Mouse (Mus musculus) heart, embryonic 12.5 days (tissue): ENCODE results near the gene Syngr2. TPM values are rescaled to one million over a fixed set of nuclear protein-coding genes. Genes with fewer than 3 reads are reported as not detected.
A peak's percentile ranks its signal among the peaks of the same experiment; 100 is the strongest.
"Not testable (repeated sequence)": the region's sequence is repeated elsewhere in the genome, so short reads cannot be mapped to it uniquely, and the experiment has no call there.

Experiments used
- ATAC-seq: fragments of 200-750 bp; cut with Nextera tagmentation; 2 replicates; pipeline ENCODE4 v1.8.0; 2017; ENCODE audit warnings: moderate TSS enrichment, moderate library complexity; ENCODE audit not compliant: insufficient number of reproducible peaks, low FRiP score
- H3K27ac ChIP-seq: fragments of 300-500 bp; sonication (generic); 2 replicates; pipeline ENCODE4 v1.5.1; 2016; ENCODE audit warnings: mild to moderate bottlenecking, moderate library complexity; ENCODE audit not compliant: poor library complexity, severe bottlenecking
- H3K27me3 ChIP-seq: fragments of 300-500 bp; sonication (generic); replicated peaks from 2 replicates; pipeline ENCODE4 v1.6.1; 2016; ENCODE audit warnings: mild to moderate bottlenecking, moderate library complexity
- H3K36me3 ChIP-seq: fragments of 300-500 bp; sonication (generic); 2 replicates; pipeline ENCODE4 v1.6.1; 2016; ENCODE audit warnings: mild to moderate bottlenecking, moderate library complexity
- H3K4me1 ChIP-seq: fragments of 300-500 bp; sonication (generic); replicated peaks from 2 replicates; pipeline ENCODE4 v1.6.1; 2016; ENCODE audit warnings: mild to moderate bottlenecking
- H3K4me2 ChIP-seq: fragments of 300-500 bp; sonication (generic); 2 replicates; pipeline ENCODE4 v1.6.1; 2016; ENCODE audit warnings: mild to moderate bottlenecking, moderate library complexity
- H3K4me3 ChIP-seq: fragments of 300-500 bp; sonication (generic); 2 replicates; pipeline ENCODE4 v1.5.1; 2016; ENCODE audit warnings: mild to moderate bottlenecking
- H3K9ac ChIP-seq: fragments of 300-500 bp; sonication (generic); 2 replicates; pipeline ENCODE4 v1.6.1; 2016; ENCODE audit warnings: mild to moderate bottlenecking, moderate library complexity
- H3K9me3 ChIP-seq: fragments of 300-500 bp; sonication (generic); replicated peaks from 2 replicates; pipeline ENCODE4 v1.6.1; 2016; ENCODE audit warnings: mild to moderate bottlenecking, moderate library complexity
- WGBS: fragments of 180-500 bp; shearing (Covaris S2); methylation state at CpG from one replicate; pipeline ENCODE4 v1.1.7; 2016; 5-methylcytosine and 5-hydroxymethylcytosine counted together
- polyA plus RNA-seq: library from polyadenylated mRNA; unstranded; fragments of >200 nt; fragmentation: Nextera tagmentation; extraction: Ambion mirVana; gene quantifications from 2 replicates; pipeline ENCODE4 v1.2.1, GENCODE M21; 2016

Gene Syngr2
- polyA plus RNA-seq, 1 experiment from 2014 or later: 68.9 TPM

DNA sequence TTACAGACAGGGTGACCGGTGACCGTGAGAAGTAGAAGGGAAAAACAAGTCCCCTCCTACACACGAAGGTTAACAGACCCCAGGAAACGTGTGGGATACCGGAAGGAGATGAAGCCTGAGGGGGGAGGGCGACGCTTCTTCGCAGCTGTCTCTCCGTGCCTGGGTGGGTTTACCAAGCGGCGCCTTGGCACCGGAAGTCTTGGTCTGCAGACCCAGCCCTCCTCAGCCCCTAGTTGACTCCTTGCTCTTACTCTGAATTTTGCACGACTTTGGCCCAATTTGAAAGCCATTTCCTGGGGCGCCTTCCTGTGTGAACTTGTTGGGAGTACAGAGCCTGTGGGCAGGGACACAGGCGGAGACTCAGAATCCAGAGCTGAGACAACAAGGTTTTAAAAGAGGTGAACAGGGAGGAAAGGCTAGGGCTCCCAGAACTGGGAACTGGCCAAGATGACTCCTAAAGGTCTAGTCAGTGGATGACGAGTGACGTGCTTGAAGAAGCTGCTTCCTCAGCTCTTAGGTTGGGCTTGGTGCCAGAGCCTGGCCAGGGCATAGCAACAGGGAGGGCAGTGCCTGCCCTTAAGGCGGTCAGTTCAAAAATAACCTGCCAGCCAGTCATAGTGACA is 28.2 kb upstream of the Syngr2 start:
- H3K36me3 ChIP-seq: peaks cover 19% of the 10 kb centered on the region
- ATAC-seq: 0 out of 2 replicates have a peak, but pooled peaks have one; percentile 5
- peaks cover 8% of the 10 kb centered on the region; the same call in 1 of the 2 replicates for H3K27me3 ChIP-seq
- H3K4me3 ChIP-seq: peak overlapping the region; percentile 69
- H3K4me2 ChIP-seq: peak overlapping the region; percentile 99
- H3K9me3 ChIP-seq: no peaks in the 10 kb centered on the region
- H3K4me1 ChIP-seq: peaks cover 49% of the 10 kb centered on the region
- peak overlapping the region; percentile 81 for H3K9ac ChIP-seq
- H3K27ac ChIP-seq: peak overlapping the region; percentile 94
- WGBS: 6% methylated on average over 18 of the region's 18 CpGs

GRCm38 (mm10) chr11:117781993-117782704 is 27.3 kb upstream of the Syngr2 start, which contains the start of the genes Tmc8 and Tmc6:
Gene Tmc8, plus strand, starts transcription at chr11:117782076.
Gene Tmc6, minus strand, starts transcription at chr11:117782198.
- peak within 1 kb of the TSS; percentile 81 for H3K9ac ChIP-seq
- peak; percentile 46 for ATAC-seq
- peak within 1 kb of the TSS; percentile 69 for H3K4me3 ChIP-seq
- peaks cover 8% of the 10 kb centered on the region; the same call in 1 of the 2 replicates for H3K27me3 ChIP-seq
- H3K36me3 ChIP-seq: peaks cover 10% of the 10 kb centered on the region
- H3K4me1 ChIP-seq: peaks cover 49% of the 10 kb centered on the region
- H3K4me2 ChIP-seq: peak within 1 kb of the TSS; percentile 99
- H3K27ac ChIP-seq: peak within 1 kb of the TSS; percentile 94
- H3K9me3 ChIP-seq: no peaks in the 10 kb centered on the region
- 25% methylated on average over 24 of the region's 24 CpGs for WGBS

GRCm38 (mm10) chr11:117782705-117783034 is 26.8 kb upstream of the Syngr2 start:
- H3K27me3 ChIP-seq: peaks cover 8% of the 10 kb centered on the region; the same call in 1 of the 2 replicates
- peak overlapping the region; percentile 99 for H3K4me2 ChIP-seq
- peaks cover 49% of the 10 kb centered on the region for H3K4me1 ChIP-seq
- peaks cover 5% of the 10 kb centered on the region for H3K36me3 ChIP-seq
- H3K4me3 ChIP-seq: peak overlapping the region; percentile 69
- 46% methylated on average over 9 of the region's 9 CpGs for WGBS
- peak overlapping the region; percentile 94 for H3K27ac ChIP-seq
- peak overlapping the region; percentile 69 for H3K9ac ChIP-seq
- no peak for ATAC-seq
- no peaks in the 10 kb centered on the region for H3K9me3 ChIP-seq

GRCm38 (mm10) chr11:117783089-117783488 is 26.4 kb upstream of the Syngr2 start:
- 2% methylated on average over 31 of the region's 31 CpGs for WGBS
- Histone ChIP-seq H3K9me3 (no peaks in the 10 kb centered on the region), H3K9ac (peak overlapping the region; percentile 69), H3K4me1 (peaks cover 48% of the 10 kb centered on the region), H3K27me3 (peaks cover 8% of the 10 kb centered on the region; the same call in 1 of the 2 replicates), H3K4me2 (peak overlapping the region; percentile 99), H3K4me3 (peak overlapping the region; percentile 69), H3K27ac (peak overlapping the region; percentile 94), H3K36me3 (peaks cover under 1% of the 10 kb centered on the region; the same call in 1 of the 2 replicates)
- ATAC-seq: 0 out of 2 replicates have a peak, but pooled peaks have one; percentile 16

- Histone ChIP-seq H3K4me2 (peak overlapping the region; percentile 99), H3K9ac (peak overlapping the region; percentile 69), H3K9me3 (no peaks in the 10 kb centered on the region), H3K27me3 (peaks cover 8% of the 10 kb centered on the region; the same call in 1 of the 2 replicates), H3K4me3 (peak overlapping the region; percentile 69), H3K4me1 (peaks cover 41% of the 10 kb centered on the region), H3K27ac (no peak overlapping the region), H3K36me3 (no peaks in the 10 kb centered on the region)
- WGBS: 35% methylated on average over 10 of the region's 10 CpGs
- ATAC-seq: 0 out of 2 replicates have a peak, but pooled peaks have one; percentile 24
Measured at GRCm38 (mm10) chr11:117783683-117784309, 25.7 kb upstream of the Syngr2 start.

DNA sequence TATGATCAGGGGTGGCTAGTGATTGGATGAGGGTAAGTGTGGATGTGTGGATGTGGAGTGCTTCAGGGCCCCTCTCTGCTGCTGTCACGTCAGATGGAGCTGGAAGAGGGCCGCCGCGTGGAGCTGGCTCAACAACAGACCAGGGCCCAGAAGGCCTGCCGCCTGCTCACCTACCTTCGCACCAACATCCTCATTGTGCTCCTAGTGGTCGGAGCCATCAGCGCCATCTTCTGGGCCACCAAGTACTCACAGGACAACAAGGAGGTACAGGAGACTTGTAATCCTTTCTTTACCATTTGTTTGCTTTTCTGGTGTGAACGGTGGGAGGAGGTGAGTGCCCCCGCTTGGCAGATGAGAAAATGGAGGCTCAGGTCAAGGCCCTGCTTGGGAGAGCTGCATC is 23.2 kb upstream of the Syngr2 start:
- Histone ChIP-seq H3K9me3 (no peaks in the 10 kb centered on the region), H3K36me3 (no peaks in the 10 kb centered on the region), H3K4me3 (no peak overlapping the region), H3K9ac (no peak overlapping the region), H3K27me3 (peaks cover 11% of the 10 kb centered on the region), H3K4me2 (no peak overlapping the region), H3K27ac (no peak overlapping the region), H3K4me1 (peaks cover 35% of the 10 kb centered on the region)
- no peak for ATAC-seq
- 14% methylated on average over 10 of the region's 10 CpGs for whole genome bisulfite sequencing

GRCm38 (mm10) chr11:117788481-117788880 is 21.0 kb upstream of the Syngr2 start:
- not testable (repeated sequence) for H3K9ac ChIP-seq, H3K4me2 ChIP-seq, ATAC-seq, H3K4me3 ChIP-seq, H3K36me3 ChIP-seq, H3K27ac ChIP-seq, H3K9me3 ChIP-seq
- Histone ChIP-seq H3K4me1 (peaks cover 25% of the 10 kb centered on the region), H3K27me3 (peaks cover 12% of the 10 kb centered on the region)
- 80% methylated on average over 7 of the region's 7 CpGs for WGBS

DNA sequence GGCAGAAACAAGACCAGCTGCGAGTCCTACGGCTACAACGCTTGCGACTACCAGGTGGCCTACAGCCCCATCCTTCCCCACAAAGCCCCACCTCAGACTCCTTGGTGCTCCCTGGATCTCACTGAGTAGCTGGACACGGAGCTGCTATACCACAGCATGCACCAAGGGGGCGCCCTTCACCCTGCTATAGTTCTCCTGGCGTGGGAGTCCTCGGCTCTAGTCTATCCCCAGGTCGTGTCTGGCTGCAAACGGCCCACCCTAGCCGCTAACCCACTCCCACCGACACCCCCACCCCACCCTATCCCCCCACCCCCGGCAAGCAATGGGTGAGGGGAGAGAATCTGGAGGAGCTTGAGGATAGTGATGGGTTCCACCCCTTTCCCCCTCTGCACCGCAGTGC is 19.2 kb upstream of the Syngr2 start:
- 5% methylated on average over 14 of the region's 14 CpGs for WGBS

DNA sequence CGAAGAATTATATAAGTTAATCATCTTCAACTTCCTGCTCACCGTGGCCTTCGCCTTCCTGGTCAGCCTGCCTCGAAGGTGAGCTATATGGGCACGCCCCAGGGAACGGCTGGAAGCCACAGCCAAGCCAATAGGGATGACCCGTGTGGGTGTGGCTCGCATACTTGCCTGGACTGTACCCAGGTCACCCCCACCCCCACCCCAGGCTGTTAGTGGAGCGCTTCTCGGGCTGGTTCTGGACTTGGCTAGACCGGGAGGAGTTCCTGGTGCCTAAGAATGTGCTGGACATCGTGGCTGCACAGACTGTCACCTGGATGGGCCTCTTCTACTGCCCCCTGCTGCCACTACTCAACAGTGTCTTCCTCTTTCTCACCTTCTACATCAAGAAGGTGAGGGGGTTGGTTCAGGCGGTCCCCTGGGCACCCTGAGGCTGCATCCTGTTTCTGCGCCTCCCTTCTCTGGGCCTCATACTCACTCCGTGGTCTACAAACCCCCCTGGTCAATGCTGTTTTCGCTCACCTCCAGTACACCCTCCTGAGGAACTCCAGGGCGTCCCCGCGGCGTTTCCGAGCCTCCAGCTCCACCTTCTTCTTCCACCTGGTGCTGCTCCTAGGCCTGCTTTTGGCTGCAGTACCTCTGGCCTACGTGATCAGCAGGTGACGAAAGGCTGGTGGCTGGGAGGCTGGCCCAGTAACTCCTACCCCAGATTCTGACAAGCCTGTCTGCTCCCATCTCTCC is 18.6 kb upstream of the Syngr2 start:
- peak; percentile 80 for ATAC-seq
- peaks cover 10% of the 10 kb centered on the region for H3K27me3 ChIP-seq
- H3K36me3 ChIP-seq: no peaks in the 10 kb centered on the region
- no peaks in the 10 kb centered on the region for H3K9me3 ChIP-seq
- H3K4me2 ChIP-seq: peak overlapping the region; percentile 59
- peak overlapping the region; percentile 23 for H3K4me3 ChIP-seq
- no peak overlapping the region for H3K27ac ChIP-seq
- 27% methylated on average over 23 of the region's 23 CpGs for WGBS
- 0 out of 2 replicates have a peak overlapping the region, but pooled peaks have one; percentile 21 for H3K9ac ChIP-seq
- H3K4me1 ChIP-seq: peaks cover 23% of the 10 kb centered on the region

More for the DNA sequence above, 19.2 kb upstream of the Syngr2 start:
- Histone ChIP-seq H3K36me3 (no peaks in the 10 kb centered on the region), H3K27me3 (peaks cover 10% of the 10 kb centered on the region), H3K4me2 (peak overlapping the region; percentile 59), H3K4me3 (peak overlapping the region; percentile 23), H3K9me3 (no peaks in the 10 kb centered on the region), H3K27ac (no peak overlapping the region), H3K4me1 (peaks cover 23% of the 10 kb centered on the region), H3K9ac (0 out of 2 replicates have a peak overlapping the region, but pooled peaks have one; percentile 21)
- ATAC-seq: peak; percentile 64; the same call in 1 of the 2 replicates

- ATAC-seq: no peak
- Histone ChIP-seq H3K27ac (no peak overlapping the region), H3K9ac (no peak overlapping the region), H3K36me3 (no peaks in the 10 kb centered on the region), H3K27me3 (peaks cover 14% of the 10 kb centered on the region), H3K9me3 (no peaks in the 10 kb centered on the region), H3K4me3 (no peak overlapping the region), H3K4me1 (peaks cover 23% of the 10 kb centered on the region), H3K4me2 (no peak overlapping the region)
- 80% methylated on average over 9 of the region's 9 CpGs for WGBS
Measured at GRCm38 (mm10) chr11:117791441-117791761, 18.1 kb upstream of the Syngr2 start.
